Mouse (Mus musculus): ENCODE measurements at regions not wholly inside any gene's neighbourhood (a gene's known extent, or its start where the extent isn't known, plus 50 kb on each side); places are given as distances from the start of the nearest gene placed in this dataset.

- whole genome bisulfite sequencing, result 68% methylated on average over 6 of the region's 6 CpGs
- Histone ChIP-seq H3K9ac (no peak overlapping the region), H3K4me2 (replicated peaks) (no peak overlapping the region), H3K36me3 (no peaks in the 10 kb centered on the region), H3K4me3 (no peak overlapping the region), H3K27me3 (no peaks in the 10 kb centered on the region), H3K4me1 (no peaks in the 10 kb centered on the region), H3K9me3 (no peaks in the 10 kb centered on the region), H3K27ac (no peak overlapping the region)
- no peak for ATAC-seq (ENCODE audit: insufficient number of reproducible peaks, insufficient read depth, low FRiP score, low TSS enrichment)
Observed at GRCm38 (mm10) chr3:149805345-149805744, 815.0 kb upstream of the Adgrl2 start.

- no peaks in the 10 kb centered on the region for H3K27me3 ChIP-seq
- ATAC-seq (ENCODE audit: insufficient number of reproducible peaks, insufficient read depth, low FRiP score, low TSS enrichment), result no peak
- no peak overlapping the region for H3K27ac ChIP-seq
- 72% methylated on average over 2 of the region's 2 CpGs for whole genome bisulfite sequencing
- H3K4me2 ChIP-seq (replicated peaks), result no peak overlapping the region
- no peak overlapping the region for H3K4me3 ChIP-seq
- no peak overlapping the region for H3K9ac ChIP-seq
- no peaks in the 10 kb centered on the region for H3K9me3 ChIP-seq
- H3K36me3 ChIP-seq, result no peaks in the 10 kb centered on the region
- no peaks in the 10 kb centered on the region for H3K4me1 ChIP-seq
Observed at GRCm38 (mm10) chr3:149796123-149796522, 805.8 kb upstream of the Adgrl2 start.

- Histone ChIP-seq H3K4me1 (no peaks in the 10 kb centered on the region), H3K9ac (no peak overlapping the region), H3K27ac (no peak overlapping the region), H3K4me3 (no peak overlapping the region), H3K27me3 (no peaks in the 10 kb centered on the region), H3K36me3 (no peaks in the 10 kb centered on the region), H3K4me2 (replicated peaks) (no peak overlapping the region), H3K9me3 (no peaks in the 10 kb centered on the region)
- ATAC-seq (ENCODE audit: insufficient number of reproducible peaks, insufficient read depth, low FRiP score, low TSS enrichment), result no peak
- WGBS, result 85% methylated on average over 2 of the region's 2 CpGs
Observed at GRCm38 (mm10) chr3:149791593-149791992, 801.2 kb upstream of the Adgrl2 start.

GRCm38 (mm10) chr3:149786096-149786495 is 795.7 kb upstream of the Adgrl2 start:
- no peaks in the 10 kb centered on the region for H3K36me3 ChIP-seq
- H3K27ac ChIP-seq, result no peak overlapping the region
- no peak overlapping the region for H3K9ac ChIP-seq
- no peak overlapping the region for H3K4me3 ChIP-seq
- no peak overlapping the region for H3K4me2 ChIP-seq (replicated peaks)
- no peaks in the 10 kb centered on the region for H3K27me3 ChIP-seq
- no peak for ATAC-seq (ENCODE audit: insufficient number of reproducible peaks, insufficient read depth, low FRiP score, low TSS enrichment)
- no peaks in the 10 kb centered on the region for H3K4me1 ChIP-seq
- WGBS, result 87% methylated on average over 2 of the region's 2 CpGs
- no peaks in the 10 kb centered on the region for H3K9me3 ChIP-seq

- Histone ChIP-seq H3K36me3 (no peaks in the 10 kb centered on the region), H3K9ac (no peak overlapping the region), H3K27ac (no peak overlapping the region), H3K9me3 (no peaks in the 10 kb centered on the region), H3K4me2 (replicated peaks) (no peak overlapping the region), H3K4me3 (no peak overlapping the region), H3K4me1 (no peaks in the 10 kb centered on the region), H3K27me3 (no peaks in the 10 kb centered on the region)
- no peak for ATAC-seq (ENCODE audit: insufficient number of reproducible peaks, insufficient read depth, low FRiP score, low TSS enrichment)
- WGBS, result 67% methylated on average over 2 of the region's 2 CpGs
Observed at GRCm38 (mm10) chr3:149783903-149784608, 793.7 kb upstream of the Adgrl2 start.

GRCm38 (mm10) chr3:149767847-149768421 is 777.6 kb upstream of the Adgrl2 start:
- no peaks in the 10 kb centered on the region for H3K27me3 ChIP-seq
- no peak overlapping the region for H3K4me3 ChIP-seq
- ATAC-seq (ENCODE audit: insufficient number of reproducible peaks, insufficient read depth, low FRiP score, low TSS enrichment), result no peak
- WGBS, result 79% methylated on average over 2 of the region's 2 CpGs
- H3K4me1 ChIP-seq, result no peaks in the 10 kb centered on the region
- H3K4me2 ChIP-seq (replicated peaks), result no peak overlapping the region
- H3K36me3 ChIP-seq, result no peaks in the 10 kb centered on the region
- H3K9ac ChIP-seq, result no peak overlapping the region
- no peaks in the 10 kb centered on the region for H3K9me3 ChIP-seq
- no peak overlapping the region for H3K27ac ChIP-seq

GRCm38 (mm10) chr3:149761245-149761644 is 770.9 kb upstream of the Adgrl2 start:
- Histone ChIP-seq H3K9me3 (no peaks in the 10 kb centered on the region), H3K4me3 (no peak overlapping the region), H3K27me3 (no peaks in the 10 kb centered on the region), H3K4me1 (no peaks in the 10 kb centered on the region), H3K9ac (no peak overlapping the region), H3K4me2 (replicated peaks) (no peak overlapping the region), H3K27ac (no peak overlapping the region), H3K36me3 (no peaks in the 10 kb centered on the region)
- 42% methylated on average over 2 of the region's 2 CpGs for WGBS
- ATAC-seq (ENCODE audit: insufficient number of reproducible peaks, insufficient read depth, low FRiP score, low TSS enrichment), result no peak

- Histone ChIP-seq H3K36me3 (no peaks in the 10 kb centered on the region), H3K4me3 (no peak overlapping the region), H3K27me3 (no peaks in the 10 kb centered on the region), H3K9me3 (no peaks in the 10 kb centered on the region), H3K9ac (no peak overlapping the region), H3K4me1 (no peaks in the 10 kb centered on the region), H3K4me2 (replicated peaks) (no peak overlapping the region), H3K27ac (no peak overlapping the region)
- ATAC-seq (ENCODE audit: insufficient number of reproducible peaks, insufficient read depth, low FRiP score, low TSS enrichment), result no peak
- 66% methylated on average over 6 of the region's 6 CpGs for WGBS
Observed at GRCm38 (mm10) chr3:149757910-149758592, 767.7 kb upstream of the Adgrl2 start.

- H3K9me3 ChIP-seq, result no peaks in the 10 kb centered on the region
- H3K27me3 ChIP-seq, result no peaks in the 10 kb centered on the region
- no peak overlapping the region for H3K4me2 ChIP-seq (replicated peaks)
- no peaks in the 10 kb centered on the region for H3K36me3 ChIP-seq
- H3K4me1 ChIP-seq, result no peaks in the 10 kb centered on the region
- no peak for ATAC-seq (ENCODE audit: insufficient number of reproducible peaks, insufficient read depth, low FRiP score, low TSS enrichment)
- H3K27ac ChIP-seq, result no peak overlapping the region
- H3K4me3 ChIP-seq, result no peak overlapping the region
- 66% methylated on average over 3 of the region's 3 CpGs for WGBS
- no peak overlapping the region for H3K9ac ChIP-seq
Observed at GRCm38 (mm10) chr3:149736069-149736468, 745.7 kb upstream of the Adgrl2 start.

- H3K4me3 ChIP-seq, result no peak overlapping the region
- no peak overlapping the region for H3K9ac ChIP-seq
- H3K4me2 ChIP-seq (replicated peaks), result no peak overlapping the region
- no peak for ATAC-seq (ENCODE audit: insufficient number of reproducible peaks, insufficient read depth, low FRiP score, low TSS enrichment)
- no peak overlapping the region for H3K27ac ChIP-seq
- H3K9me3 ChIP-seq, result no peaks in the 10 kb centered on the region
- no peaks in the 10 kb centered on the region for H3K27me3 ChIP-seq
- WGBS, result 76% methylated on average over 4 of the region's 4 CpGs
- no peaks in the 10 kb centered on the region for H3K4me1 ChIP-seq
- no peaks in the 10 kb centered on the region for H3K36me3 ChIP-seq
Observed at GRCm38 (mm10) chr3:149726212-149726611, 735.9 kb upstream of the Adgrl2 start.

GRCm38 (mm10) chr3:149724879-149725278 is 734.5 kb upstream of the Adgrl2 start:
- no peak overlapping the region for H3K9ac ChIP-seq
- H3K27me3 ChIP-seq, result no peaks in the 10 kb centered on the region
- H3K4me2 ChIP-seq (replicated peaks), result no peak overlapping the region
- 93% methylated on average over 3 of the region's 3 CpGs for WGBS
- no peaks in the 10 kb centered on the region for H3K4me1 ChIP-seq
- no peak overlapping the region for H3K27ac ChIP-seq
- H3K36me3 ChIP-seq, result no peaks in the 10 kb centered on the region
- no peak overlapping the region for H3K4me3 ChIP-seq
- H3K9me3 ChIP-seq, result no peaks in the 10 kb centered on the region
- ATAC-seq (ENCODE audit: insufficient number of reproducible peaks, insufficient read depth, low FRiP score, low TSS enrichment), result no peak

GRCm38 (mm10) chr3:149721832-149722231 is 731.5 kb upstream of the Adgrl2 start:
- ATAC-seq (ENCODE audit: insufficient number of reproducible peaks, insufficient read depth, low FRiP score, low TSS enrichment), result no peak
- Histone ChIP-seq H3K27ac (no peak overlapping the region), H3K9ac (no peak overlapping the region), H3K4me1 (no peaks in the 10 kb centered on the region), H3K36me3 (no peaks in the 10 kb centered on the region), H3K4me3 (no peak overlapping the region), H3K4me2 (replicated peaks) (no peak overlapping the region), H3K9me3 (no peaks in the 10 kb centered on the region), H3K27me3 (no peaks in the 10 kb centered on the region)
- 69% methylated on average over 4 of the region's 4 CpGs for WGBS
